Mouse (Mus musculus) embryonic fibroblast, embryonic 13.5 days (primary cell): Measurements from ENCODE around the gene 6030468B19Rik.

ENCODE experiments used
- CTCF ChIP-seq: IDR thresholded peaks from 2 replicates; pipeline ENCODE4 v1.5.1; 2011; ENCODE audit warnings: mild to moderate bottlenecking, control low read depth, low read length, moderate library complexity, borderline replicate concordance; ENCODE audit not compliant: insufficient read depth
- POLR2A ChIP-seq: IDR thresholded peaks from 2 replicates; pipeline ENCODE4 v1.6.1; 2011; ENCODE audit warnings: low read depth, mild to moderate bottlenecking, control low read depth, low read length, moderate library complexity

- TF ChIP-seq CTCF (no peak), POLR2A (no peak)
These were observed 3.4 kb upstream of the 6030468B19Rik start for GRCm38 (mm10) chr11:117794035-117794551.
